Mouse (Mus musculus): ENCODE data around the gene Eif2ak3. TPM values are rescaled to one million over a fixed set of nuclear protein-coding genes. Genes with fewer than 3 reads are reported as not detected.

The Eif2ak3 gene
- polyA plus RNA-seq (2012; ENCODE audit: low replicate concordance), result 14.7 and 24.4 TPM in 2 replicates

GRCm38 (mm10) chr6:70844002-70844804, at the start of gene Eif2ak3:
Gene Eif2ak3 (plus strand): TSS chr6:70844515.

GRCm38 (mm10) chr6:70918827-70919226, 74.5 kb downstream of the Eif2ak3 start, which contains the start of gene Tex37:
Gene Tex37 (minus strand): TSS chr6:70918927.

Other genes with a start within 250 kb of the Eif2ak3 start
- 14.4 and 19.1 TPM in 2 replicates for gene Rpia, start 52.3 kb upstream of the Eif2ak3 start, polyA plus RNA-seq (2012; ENCODE audit: low replicate concordance)
- not detected in 2 replicates for gene Tex37, start 74.4 kb downstream of the Eif2ak3 start, polyA plus RNA-seq (2012; ENCODE audit: low replicate concordance)
- not detected in 2 replicates for gene Foxi3, start 112.0 kb downstream of the Eif2ak3 start, polyA plus RNA-seq (2012; ENCODE audit: low replicate concordance)

Data from hematopoietic multipotent progenitor cell, adult 10-12 weeks (in vitro differentiated cells).